Mouse (Mus musculus) ES-CJ7 (cell line): ENCODE data around the gene Olfr1510.
"Not testable (repeated sequence)": the region's sequence is repeated elsewhere in the genome, so short reads cannot be mapped to it uniquely, and the experiment has no call there.

Source experiments
- DNase-seq: peaks from one replicate; pipeline ENCODE4 v3.0.0; 2011; ENCODE audit warnings: low read depth, low spot score

Olfr1510 gene

GRCm38 (mm10) chr14:52414273-52414672 lies at the start of gene Olfr1510:
Olfr1510 (minus strand) TSS chr14:52414373.
- no peak for DNase-seq

- no peak for DNase-seq
These were observed 47.8 kb upstream of the Olfr1510 start for GRCm38 (mm10) chr14:52461928-52462327.

- no peak for DNase-seq
These were observed 37.0 kb upstream of the Olfr1510 start for GRCm38 (mm10) chr14:52451138-52451537.

GRCm38 (mm10) chr14:52442690-52443089 lies 28.5 kb upstream of the Olfr1510 start, which contains the start of gene Olfr1509:
Olfr1509 (plus strand) TSS chr14:52442990.
- DNase-seq, result no peak

- no peak for DNase-seq
These were observed 13.5 kb upstream of the Olfr1510 start for GRCm38 (mm10) chr14:52427686-52428085.

GRCm38 (mm10) chr14:52410142-52410919 lies 3.8 kb downstream of the Olfr1510 start:
- not testable (repeated sequence) for DNase-seq

GRCm38 (mm10) chr14:52397279-52397678 lies 16.9 kb downstream of the Olfr1510 start, which contains the start of gene Olfr1511:
Olfr1511 (minus strand) TSS chr14:52397379.
- no peak for DNase-seq

- not testable (repeated sequence) for DNase-seq
These were observed 23.9 kb downstream of the Olfr1510 start for GRCm38 (mm10) chr14:52390084-52390848.

GRCm38 (mm10) chr14:52379068-52379467 lies 35.1 kb downstream of the Olfr1510 start, which contains the start of gene Olfr1512:
Olfr1512 (minus strand) TSS chr14:52379168.
- no peak for DNase-seq

GRCm38 (mm10) chr14:52368741-52369140 lies 45.4 kb downstream of the Olfr1510 start:
- no peak for DNase-seq
